Mouse (Mus musculus) naive thymus-derived CD4-positive, alpha-beta T cell, adult 2 months (primary cell): ENCODE measurements around the gene Tbx19.

Source experiments
- DNase-seq: peaks from one replicate; pipeline ENCODE4 v3.0.0-alpha.2; 2011; ENCODE audit warnings: low read depth

The Tbx19 gene

GRCm38 (mm10) chr1:165160723-165161405, at the start of gene Tbx19:
TSS of gene Tbx19 (minus strand) at chr1:165160773.
- DNase-seq, result no peak

GRCm38 (mm10) chr1:165205591-165205990, 45.0 kb upstream of the Tbx19 start:
- no peak for DNase-seq

GRCm38 (mm10) chr1:165203488-165204035, 43.0 kb upstream of the Tbx19 start:
- DNase-seq, result no peak

GRCm38 (mm10) chr1:165201445-165202012, 41.0 kb upstream of the Tbx19 start:
- DNase-seq, result no peak

- no peak for DNase-seq
Measured at GRCm38 (mm10) chr1:165200748-165201147, 40.2 kb upstream of the Tbx19 start.

- no peak for DNase-seq
Measured at GRCm38 (mm10) chr1:165199639-165200038, 39.1 kb upstream of the Tbx19 start.

GRCm38 (mm10) chr1:165198951-165199350, 38.4 kb upstream of the Tbx19 start:
- DNase-seq, result no peak

- DNase-seq, result no peak
Measured at GRCm38 (mm10) chr1:165197875-165198274, 37.3 kb upstream of the Tbx19 start.

GRCm38 (mm10) chr1:165195396-165195960, 34.9 kb upstream of the Tbx19 start:
- DNase-seq, result peak; percentile 39

- no peak for DNase-seq
Measured at GRCm38 (mm10) chr1:165194662-165195013, 34.1 kb upstream of the Tbx19 start.

GRCm38 (mm10) chr1:165193880-165194661, 33.5 kb upstream of the Tbx19 start, which contains the start of gene Sft2d2:
TSS of gene Sft2d2 (minus strand) at chr1:165194438.
- peak; percentile 95 for DNase-seq

GRCm38 (mm10) chr1:165193426-165193825, 32.9 kb upstream of the Tbx19 start:
- peak; percentile 58 for DNase-seq

GRCm38 (mm10) chr1:165192714-165193264, 32.2 kb upstream of the Tbx19 start:
- DNase-seq, result no peak

- DNase-seq, result peak; percentile 32
Measured at GRCm38 (mm10) chr1:165192102-165192501, 31.5 kb upstream of the Tbx19 start.

- no peak for DNase-seq
Measured at GRCm38 (mm10) chr1:165191611-165192010, 31.0 kb upstream of the Tbx19 start.

GRCm38 (mm10) chr1:165190571-165191273, 30.1 kb upstream of the Tbx19 start:
- no peak for DNase-seq

- no peak for DNase-seq
Measured at GRCm38 (mm10) chr1:165190068-165190467, 29.5 kb upstream of the Tbx19 start.

- DNase-seq, result no peak
Measured at GRCm38 (mm10) chr1:165188806-165189580, 28.4 kb upstream of the Tbx19 start.

GRCm38 (mm10) chr1:165187357-165187756, 26.8 kb upstream of the Tbx19 start:
- DNase-seq, result no peak

- DNase-seq, result no peak
Measured at GRCm38 (mm10) chr1:165186491-165186890, 25.9 kb upstream of the Tbx19 start.

- DNase-seq, result no peak
Measured at GRCm38 (mm10) chr1:165185116-165185515, 24.5 kb upstream of the Tbx19 start.
